Mouse (Mus musculus): ENCODE measurements around the gene Vrk1. TPM values are rescaled to one million over a fixed set of nuclear protein-coding genes. Genes with fewer than 3 reads are reported as not detected.
A peak's percentile ranks its signal among the peaks of the same experiment; 100 is the strongest.

The Vrk1 gene
- total and polyA plus RNA-seq, 3 experiments, result 55.2 to 124 (median 69.1) TPM

DNA sequence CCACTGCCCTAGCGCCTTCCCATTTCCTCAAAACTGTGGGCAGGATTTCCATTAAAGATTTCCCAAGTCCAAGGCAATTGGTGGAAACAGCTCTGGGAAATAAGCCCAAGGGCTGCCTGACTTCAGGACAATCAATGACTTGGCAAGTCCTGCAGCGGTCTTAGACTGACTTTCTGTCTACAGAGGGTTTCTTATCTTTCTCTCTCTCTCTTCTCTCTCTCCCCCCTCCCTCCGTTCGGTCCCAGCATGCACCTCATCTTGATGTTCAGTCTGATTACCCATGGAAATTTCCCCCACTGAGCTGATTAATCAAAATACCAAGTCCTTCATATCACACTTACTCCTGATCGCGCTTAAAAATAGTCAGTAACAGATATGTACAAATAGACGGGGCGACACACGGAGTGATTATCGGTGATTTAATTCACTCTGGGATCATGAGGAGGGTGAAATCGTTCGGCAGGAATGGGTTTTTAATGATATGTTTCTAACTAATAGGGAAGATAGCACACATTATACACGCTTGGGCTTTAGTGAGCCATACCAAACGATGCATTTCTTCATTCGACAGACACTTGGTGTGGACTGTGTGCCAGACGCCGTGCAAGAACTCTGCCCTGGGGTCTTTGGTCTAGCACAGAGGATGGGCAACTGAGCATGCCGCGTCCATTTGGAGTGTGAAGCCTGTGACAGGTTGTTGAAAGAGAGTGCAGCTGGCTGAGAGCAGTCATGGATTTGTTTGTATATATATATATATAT lies 12.8 kb upstream of the Vrk1 start:
- dilution Hi-C loops (cut with MboI; ENCODE audit: extremely low pct_ligation_motif_present, extremely low pct_unique_long_range_greater_than_20kb, low sequenced_read_pairs) (no loop called here), in situ Hi-C loops (cut with MboI; ENCODE audit: low pct_ligation_motif_present, low pct_unique_long_range_greater_than_20kb, low sequenced_read_pairs) (no loop called here)
- H3K27ac ChIP-seq (ENCODE audit: insufficient read depth, low read depth), result no peak overlapping the region
- H3K4me3 ChIP-seq (replicated peaks in 1 of 3; ENCODE audit: low read depth in 2 of 3, low read length in 2 of 3, poor library complexity in 1 of 3), result no peak overlapping the region
- H3K9ac ChIP-seq (ENCODE audit: insufficient read depth, low read depth), result no peak overlapping the region
- no peaks in the 10 kb centered on the region for H3K36me3 ChIP-seq (replicated peaks in 1 of 2; ENCODE audit: control insufficient read depth in 1 of 2, insufficient read depth in 1 of 2, low read length in 1 of 2)
- no peak overlapping the region for H3K4me2 ChIP-seq (ENCODE audit: insufficient read depth, low read depth, poor library complexity, severe bottlenecking)
- H3K27me3 ChIP-seq (replicated peaks), result no peaks in the 10 kb centered on the region
- H3K4me1 ChIP-seq (ENCODE audit: control insufficient read depth in 1 of 2, insufficient read depth in 2 of 2), result peaks cover 0 to 12% of the 10 kb centered on the region in 2 experiments; a peak in 2 of 4 replicates
- DNase-seq (ENCODE audit: extremely low read depth), result no peak
- no peaks in the 10 kb centered on the region for H3K79me2 ChIP-seq (replicated peaks; ENCODE audit: control insufficient read depth, extremely low read depth, insufficient read depth, poor library complexity, severe bottlenecking)
- TF ChIP-seq ELF1 (IDR thresholded peaks at IDR 0.05; ENCODE audit: low read depth, low read length) (no peak), NELFE (IDR thresholded peaks at IDR 0.05; ENCODE audit: low read depth, low read length) (no peak), CHD1 (IDR thresholded peaks at IDR 0.05; ENCODE audit: low read depth, low read length) (no peak), MAFK (IDR thresholded peaks at IDR 0.05; ENCODE audit: insufficient replicate concordance, low read length) (no peak), ZKSCAN1 (IDR thresholded peaks at IDR 0.05; ENCODE audit: borderline replicate concordance, low read depth, low read length) (no peak), MAX (IDR thresholded peaks at IDR 0.05; ENCODE audit: low read length) (no peak), IRF4 (IDR thresholded peaks at IDR 0.05; ENCODE audit: low read depth, low read length) (no peak), BHLHE40 (IDR thresholded peaks at IDR 0.05; ENCODE audit: low read depth, low read length) (no peak), EP300 (IDR thresholded peaks at IDR 0.05; ENCODE audit: low read length) (no peak), POLR2AphosphoS2 (IDR thresholded peaks at IDR 0.05; ENCODE audit: low read depth, low read length) (no peak), E2F4 (IDR thresholded peaks at IDR 0.05; ENCODE audit: insufficient replicate concordance, low read depth, low read length) (no peak), USF2 (conservative IDR thresholded peaks at IDR 0.05; ENCODE audit: low read depth, low read length) (no peak), SIN3A (IDR thresholded peaks at IDR 0.05; ENCODE audit: low read length) (no peak), NRF1 (IDR thresholded peaks at IDR 0.05; ENCODE audit: low read depth, low read length) (no peak), ZC3H11A (IDR thresholded peaks at IDR 0.05; ENCODE audit: low read depth, low read length) (no peak), RCOR1 (conservative IDR thresholded peaks at IDR 0.05; ENCODE audit: low read depth, low read length) (no peak), CTCF (conservative IDR thresholded peaks at IDR 0.05 in 1 of 2, IDR thresholded peaks at IDR 0.05 in 1 of 2; ENCODE audit: low read depth in 2 of 2, low read length in 2 of 2) (no peak), MEF2A (IDR thresholded peaks at IDR 0.05; ENCODE audit: borderline replicate concordance, low read depth, low read length) (no peak), SMC3 (IDR thresholded peaks at IDR 0.05; ENCODE audit: low read depth, low read length) (no peak)
- no peaks in the 10 kb centered on the region for H3K9me3 ChIP-seq (replicated peaks; ENCODE audit: low read length)

DNA sequence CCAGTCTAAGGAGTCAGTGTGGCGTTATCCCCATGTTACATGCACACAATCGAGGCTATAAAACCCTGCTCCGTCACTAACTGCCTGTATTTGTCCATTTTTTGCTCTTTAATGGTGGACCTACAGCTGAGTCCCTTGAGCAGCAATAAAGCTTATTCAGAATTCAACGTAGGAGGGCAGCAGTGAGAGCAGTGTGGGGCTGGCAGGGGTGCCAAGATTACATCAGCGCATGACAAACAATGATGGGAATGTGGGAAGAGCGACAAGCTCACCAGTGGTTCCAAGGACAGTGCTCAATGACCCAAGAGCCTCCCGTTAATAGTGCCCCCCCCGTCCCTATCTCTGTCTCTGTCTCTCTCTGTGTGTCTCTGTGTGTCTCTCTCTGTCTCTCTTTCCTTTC lies 8.3 kb upstream of the Vrk1 start:
- H3K4me3 ChIP-seq (replicated peaks in 1 of 3; ENCODE audit: low read depth in 2 of 3, low read length in 2 of 3, poor library complexity in 1 of 3), result no peak overlapping the region
- H3K79me2 ChIP-seq (replicated peaks; ENCODE audit: control insufficient read depth, extremely low read depth, insufficient read depth, poor library complexity, severe bottlenecking), result no peaks in the 10 kb centered on the region
- in situ Hi-C loops (cut with MboI; ENCODE audit: low pct_ligation_motif_present, low pct_unique_long_range_greater_than_20kb, low sequenced_read_pairs) (no loop called here), dilution Hi-C loops (cut with MboI; ENCODE audit: extremely low pct_ligation_motif_present, extremely low pct_unique_long_range_greater_than_20kb, low sequenced_read_pairs) (no loop called here)
- no peaks in the 10 kb centered on the region for H3K36me3 ChIP-seq (replicated peaks in 1 of 2; ENCODE audit: control insufficient read depth in 1 of 2, insufficient read depth in 1 of 2, low read length in 1 of 2)
- no peaks in the 10 kb centered on the region for H3K9me3 ChIP-seq (replicated peaks; ENCODE audit: low read length)
- TF ChIP-seq ZNF384 (IDR thresholded peaks at IDR 0.05; ENCODE audit: low read depth, low read length) (no peak), JUND (conservative IDR thresholded peaks at IDR 0.05; ENCODE audit: low read depth, low read length) (no peak), CTCF (conservative IDR thresholded peaks at IDR 0.05 in 1 of 2, IDR thresholded peaks at IDR 0.05 in 1 of 2; ENCODE audit: low read depth in 2 of 2, low read length in 2 of 2) (peak in 1 of 2 experiments; percentile 13; a peak in 1 of 4 replicates), RCOR1 (conservative IDR thresholded peaks at IDR 0.05; ENCODE audit: low read depth, low read length) (no peak), NRF1 (IDR thresholded peaks at IDR 0.05; ENCODE audit: low read depth, low read length) (no peak), USF2 (conservative IDR thresholded peaks at IDR 0.05; ENCODE audit: low read depth, low read length) (no peak)
- H3K4me2 ChIP-seq (ENCODE audit: insufficient read depth, low read depth, poor library complexity, severe bottlenecking), result no peak overlapping the region
- H3K27me3 ChIP-seq (replicated peaks), result no peaks in the 10 kb centered on the region
- no peak overlapping the region for H3K27ac ChIP-seq (ENCODE audit: insufficient read depth, low read depth)
- H3K9ac ChIP-seq (ENCODE audit: insufficient read depth, low read depth), result no peak overlapping the region
- DNase-seq (ENCODE audit: extremely low read depth), result no peak
- peaks cover 6 to 16% of the 10 kb centered on the region in 2 experiments for H3K4me1 ChIP-seq (ENCODE audit: control insufficient read depth in 1 of 2, insufficient read depth in 2 of 2)

All from CH12.LX (cell line).